Mouse (Mus musculus) spleen, adult 18-20 months (tissue): Measurements from ENCODE around the gene Flnc.

Source experiments
- DNase-seq, 2 experiments: peaks; one replicate each; pipeline ENCODE4 v3.0.0; 2022; ENCODE audit warnings: mixed read lengths in 2 of 2

Gene Flnc

GRCm38 (mm10) chr6:29484716-29485559 is 51.9 kb downstream of the Flnc start:
- peak; percentile 35 to 71 for DNase-seq

- no peak for DNase-seq
Measured at GRCm38 (mm10) chr6:29485951-29486350, 52.9 kb downstream of the Flnc start.

- DNase-seq = no peak
Measured at GRCm38 (mm10) chr6:29494101-29494500, 61.0 kb downstream of the Flnc start.

GRCm38 (mm10) chr6:29496270-29496669 is 63.2 kb downstream of the Flnc start:
- no peak for DNase-seq

GRCm38 (mm10) chr6:29497791-29498190 is 64.7 kb downstream of the Flnc start:
- no peak for DNase-seq

- DNase-seq = no peak
Measured at GRCm38 (mm10) chr6:29500177-29500576, 67.1 kb downstream of the Flnc start.

GRCm38 (mm10) chr6:29500810-29501209 is 67.8 kb downstream of the Flnc start:
- DNase-seq = no peak

GRCm38 (mm10) chr6:29501599-29501998 is 68.5 kb downstream of the Flnc start:
- DNase-seq = no peak

- DNase-seq = no peak
Measured at GRCm38 (mm10) chr6:29505493-29505892, 72.4 kb downstream of the Flnc start.

- no peak for DNase-seq
Measured at GRCm38 (mm10) chr6:29506834-29507233, 73.8 kb downstream of the Flnc start.

GRCm38 (mm10) chr6:29507447-29508309 is 74.6 kb downstream of the Flnc start, which contains the start of gene Kcp:
Gene Kcp (minus strand): TSS chr6:29507952.
- no peak for DNase-seq

- DNase-seq = no peak
Measured at GRCm38 (mm10) chr6:29509086-29509485, 76.0 kb downstream of the Flnc start.
